In the genomic region with DNA sequence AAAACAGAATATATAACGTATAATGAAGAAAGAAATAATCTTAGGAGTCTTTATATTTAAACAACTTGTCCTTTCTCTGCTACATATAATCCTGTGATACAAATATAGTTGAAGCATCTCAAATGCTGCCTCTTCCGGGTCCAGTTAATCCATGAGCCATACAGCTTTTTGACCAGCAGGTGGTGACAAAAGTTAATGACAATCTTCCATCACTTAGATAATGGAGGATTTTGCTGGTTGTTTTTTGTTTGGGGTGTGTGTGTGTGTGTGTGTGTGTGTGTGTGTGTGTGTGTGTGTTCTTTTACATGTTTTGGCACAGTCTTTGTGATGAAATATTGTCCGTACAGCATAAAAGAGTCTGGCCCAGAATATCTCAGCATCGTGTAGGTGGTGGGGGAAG, we compare ENCODE assay signal across 9 mouse cellular contexts. TPM values are rescaled to one million over a fixed set of nuclear protein-coding genes. Genes with fewer than 3 reads are reported as not detected.
DNase-seq lines count a peak whose midpoint lies in the region; ATAC-seq lines count a peak whose summit lies in the region.
"Had no signal": no experiment of that assay in that cellular context is flagged by ENCODE, and none has a peak within 500 bp of the region (broad histone marks: within the 10 kb centered on the region; RNA-seq: fewer than 3 reads in every experiment).

No protein-coding gene starts in this region.

- no peak overlapping the region for H3K4me3 ChIP-seq in forebrain, embryonic 14.5 days (ENCODE audit: low read depth, low read length)
- no peak overlapping the region for H3K4me3 ChIP-seq in limb, embryonic 12.5 days (replicated peaks)
- H3K4me3 ChIP-seq in midbrain, embryonic 13.5 days (replicated peaks) = peak overlapping the region; percentile 2; the same call in 1 of the 2 replicates

- peaks cover 4% of the 10 kb centered on the region; the same call in 1 of the 2 replicates for H3K4me1 ChIP-seq in forebrain, embryonic 14.5 days (ENCODE audit: control insufficient read depth, insufficient read depth, low read length)
- peaks cover 10% of the 10 kb centered on the region for H3K4me1 ChIP-seq in limb, embryonic 12.5 days (replicated peaks)
- H3K4me1 ChIP-seq in midbrain, embryonic 13.5 days (replicated peaks) = peaks cover 22% of the 10 kb centered on the region

- no peaks in the 10 kb centered on the region for H3K27me3 ChIP-seq in forebrain, embryonic 14.5 days (replicated peaks; ENCODE audit: control insufficient read depth, insufficient read depth, low read length)
- H3K27me3 ChIP-seq in limb, embryonic 12.5 days = no peaks in the 10 kb centered on the region
- H3K27me3 ChIP-seq in midbrain, embryonic 13.5 days = no peaks in the 10 kb centered on the region

- H3K9ac ChIP-seq in forebrain, embryonic 14.5 days (ENCODE audit: low read length) = no peak overlapping the region
- no peak overlapping the region for H3K9ac ChIP-seq in limb, embryonic 12.5 days (replicated peaks)
- H3K9ac ChIP-seq in midbrain, embryonic 13.5 days (replicated peaks) = no peak overlapping the region

- peak; percentile 36 for DNase-seq in ovary, postnatal 14 days (ENCODE audit: low spot score)
- no peak for DNase-seq in ovary, postnatal 10 days (ENCODE audit: low spot score)
- DNase-seq in c-Kit-positive CD71-positive TER-119-positive erythroid progenitor cells, embryonic 14.5 days (ENCODE audit: low spot score) = peak; percentile 55
- DNase-seq in forebrain, embryonic 14.5 days (ENCODE audit: low spot score) = peak; percentile 76
- peak; percentile 12 to 27 for DNase-seq in thymus, postnatal 10 days (ENCODE audit: low spot score in 2 of 2)

- WGBS in forebrain, embryonic 14.5 days = 30% methylated on average over 4 of the region's 4 CpGs
- WGBS in limb, embryonic 12.5 days = 24% methylated on average over 4 of the region's 4 CpGs
- WGBS in midbrain, embryonic 13.5 days = 25% methylated on average over 4 of the region's 4 CpGs

- peak overlapping the region; percentile 40 for H3K4me2 ChIP-seq in forebrain, embryonic 14.5 days (ENCODE audit: low read length)
- H3K4me2 ChIP-seq in limb, embryonic 12.5 days = peak overlapping the region; percentile 42
- peak overlapping the region; percentile 36 for H3K4me2 ChIP-seq in midbrain, embryonic 13.5 days (replicated peaks)

- H3K27ac ChIP-seq in forebrain, embryonic 14.5 days (ENCODE audit: low read depth, low read length) = no peak overlapping the region
- H3K27ac ChIP-seq in limb, embryonic 12.5 days = no peak overlapping the region
- H3K27ac ChIP-seq in midbrain, embryonic 13.5 days = no peak overlapping the region

- H3K9me3 ChIP-seq in forebrain, embryonic 14.5 days (replicated peaks; ENCODE audit: control insufficient read depth, low read length) = no peaks in the 10 kb centered on the region
- no peaks in the 10 kb centered on the region for H3K9me3 ChIP-seq in limb, embryonic 12.5 days
- H3K9me3 ChIP-seq in midbrain, embryonic 13.5 days = no peaks in the 10 kb centered on the region

- ATAC-seq in forebrain, embryonic 14.5 days = no peak
- peak; percentile 51 for ATAC-seq in inflammation-experienced regulatory T-cells, adult 6 months
- ATAC-seq in limb, embryonic 12.5 days (ENCODE audit: insufficient number of reproducible peaks, insufficient read depth, low FRiP score, low TSS enrichment, low read depth) = no peak
- ATAC-seq in midbrain, embryonic 13.5 days = no peak

- no peaks in the 10 kb centered on the region for H3K36me3 ChIP-seq in forebrain, embryonic 14.5 days (ENCODE audit: control insufficient read depth, insufficient read depth, low read length)
- H3K36me3 ChIP-seq in limb, embryonic 12.5 days = no peaks in the 10 kb centered on the region
- no peaks in the 10 kb centered on the region for H3K36me3 ChIP-seq in midbrain, embryonic 13.5 days

RNA-seq across cellular contexts. Expression of a gene that starts 2.2 kb away (rescaled TPM):
- polyA plus RNA-seq in forebrain, embryonic 14.5 days (2014; fragmentation: Nextera tagmentation; extraction: Ambion mirVana) = 0.06 TPM in 1 of 2 replicates, not detected in the other
- not detected for polyA plus RNA-seq in inflammation-experienced regulatory T-cells, adult 6 months (2017; shearing (Covaris generic))
- not detected in 2 replicates for polyA plus RNA-seq in limb, embryonic 12.5 days (2016; fragmentation: Nextera tagmentation; extraction: Ambion mirVana)
- polyA plus RNA-seq in midbrain, embryonic 13.5 days (2015; fragmentation: Nextera tagmentation; extraction: Ambion mirVana) = not detected in 2 replicates
- polyA plus RNA-seq: neural tube, embryonic 11.5 days had no signal

RNA-seq across cellular contexts. Expression of a gene that starts 2.4 kb away (rescaled TPM):
- 308 and 346 TPM in 2 replicates for polyA plus RNA-seq in forebrain, embryonic 14.5 days (2014; fragmentation: Nextera tagmentation; extraction: Ambion mirVana)
- 100 to 1,000 TPM; 174 to 219 (median 181) TPM for polyA plus RNA-seq in inflammation-experienced regulatory T-cells, adult 6 months (2017; shearing (Covaris generic))
- polyA plus RNA-seq in limb, embryonic 12.5 days (2016; fragmentation: Nextera tagmentation; extraction: Ambion mirVana) = 343 and 345 TPM in 2 replicates
- polyA plus RNA-seq in midbrain, embryonic 13.5 days (2015; fragmentation: Nextera tagmentation; extraction: Ambion mirVana) = 360 and 376 TPM in 2 replicates

RNA-seq across cellular contexts. Expression of a gene that starts 15.3 kb away (rescaled TPM):
- 2.0 and 2.1 TPM in 2 replicates for polyA plus RNA-seq in forebrain, embryonic 14.5 days (2014; fragmentation: Nextera tagmentation; extraction: Ambion mirVana)
- polyA plus RNA-seq in inflammation-experienced regulatory T-cells, adult 6 months (2017; shearing (Covaris generic)) = not detected
- polyA plus RNA-seq in limb, embryonic 12.5 days (2016; fragmentation: Nextera tagmentation; extraction: Ambion mirVana) = 0.10 TPM in 1 of 2 replicates, not detected in the other
- 0.68 and 0.77 TPM in 2 replicates for polyA plus RNA-seq in midbrain, embryonic 13.5 days (2015; fragmentation: Nextera tagmentation; extraction: Ambion mirVana)
